Mouse (Mus musculus) midbrain, postnatal 0 days (tissue): Measurements from ENCODE around the gene Caly. TPM values are rescaled to one million over a fixed set of nuclear protein-coding genes. Genes with fewer than 3 reads are reported as not detected.

Experiments used
- ATAC-seq: fragments of 200-750 bp; cut with Nextera tagmentation; 2 replicates; pipeline ENCODE4 v1.8.0; 2017; ENCODE audit warnings: moderate number of reproducible peaks, mild to moderate bottlenecking, moderate TSS enrichment, moderate library complexity; ENCODE audit not compliant: low FRiP score
- DNase-seq: peaks from one replicate; pipeline ENCODE4 v3.0.0-alpha.2; 2015; ENCODE audit warnings: low spot score
- H3K27ac ChIP-seq: fragments of 300-500 bp; sonication (generic); 2 replicates; pipeline ENCODE4 v1.5.1; 2014; ENCODE audit warnings: low read depth, mild to moderate bottlenecking, low read length, mixed read lengths
- H3K27me3 ChIP-seq: fragments of 300-500 bp; sonication (generic); 2 replicates; pipeline ENCODE4 v1.6.1; 2014; ENCODE audit warnings: low read length, control low read depth, mixed read lengths; ENCODE audit not compliant: insufficient read depth
- H3K36me3 ChIP-seq: fragments of 300-500 bp; sonication (generic); 2 replicates; pipeline ENCODE4 v1.6.1; 2014; ENCODE audit warnings: low read length, control low read depth, mixed read lengths; ENCODE audit not compliant: insufficient read depth
- H3K4me1 ChIP-seq: fragments of 300-500 bp; sonication (generic); 2 replicates; pipeline ENCODE4 v1.6.1; 2014; ENCODE audit warnings: mild to moderate bottlenecking, control low read depth, antibody characterized with exemption, low read length, mixed read lengths; ENCODE audit not compliant: insufficient read depth
- H3K4me2 ChIP-seq: fragments of 300-500 bp; sonication (generic); 2 replicates; pipeline ENCODE4 v1.6.1; 2014; ENCODE audit warnings: low read depth, mild to moderate bottlenecking, low read length, mixed read lengths; ENCODE audit not compliant: poor library complexity, severe bottlenecking
- H3K4me3 ChIP-seq: fragments of 300-500 bp; sonication (generic); 2 replicates; pipeline ENCODE4 v1.5.1; 2014; ENCODE audit warnings: low read depth, mild to moderate bottlenecking, low read length, moderate library complexity
- H3K9ac ChIP-seq: fragments of 300-500 bp; sonication (generic); replicated peaks from 2 replicates; pipeline ENCODE4 v1.6.1; 2014; ENCODE audit warnings: mild to moderate bottlenecking, low read length, moderate library complexity, mixed read lengths; ENCODE audit not compliant: poor library complexity, severe bottlenecking
- H3K9me3 ChIP-seq: fragments of 300-500 bp; sonication (generic); 2 replicates; pipeline ENCODE4 v1.6.1; 2016; ENCODE audit warnings: low read length, control low read depth
- CTCF ChIP-seq: IDR thresholded peaks from 2 replicates; pipeline ENCODE4 v1.5.1; 2016; ENCODE audit warnings: antibody characterized with exemption, mild to moderate bottlenecking
- WGBS: fragments of 180-500 bp; shearing (Covaris S2); extraction: QIAGEN DNeasy Blood & Tissue Kit; methylation state at CpG from one replicate; pipeline ENCODE4 v1.1.7; 2014; 5-methylcytosine and 5-hydroxymethylcytosine counted together
- polyA plus RNA-seq: library from polyadenylated mRNA; unstranded; fragments of >200 nt; fragmentation: Nextera tagmentation; extraction: Ambion mirVana; gene quantifications from 2 replicates; pipeline ENCODE4 v1.2.1, GENCODE M21; 2015
- total RNA-seq: library from RNA; depleted of rRNA; stranded (reverse); fragments of >200 nt; gene quantifications from 2 replicates; pipeline ENCODE4 v1.2.3, GENCODE M21; 2014

Caly gene
- total and polyA plus RNA-seq, 2 experiments from 2014 or later: 435 to 595 TPM

DNA sequence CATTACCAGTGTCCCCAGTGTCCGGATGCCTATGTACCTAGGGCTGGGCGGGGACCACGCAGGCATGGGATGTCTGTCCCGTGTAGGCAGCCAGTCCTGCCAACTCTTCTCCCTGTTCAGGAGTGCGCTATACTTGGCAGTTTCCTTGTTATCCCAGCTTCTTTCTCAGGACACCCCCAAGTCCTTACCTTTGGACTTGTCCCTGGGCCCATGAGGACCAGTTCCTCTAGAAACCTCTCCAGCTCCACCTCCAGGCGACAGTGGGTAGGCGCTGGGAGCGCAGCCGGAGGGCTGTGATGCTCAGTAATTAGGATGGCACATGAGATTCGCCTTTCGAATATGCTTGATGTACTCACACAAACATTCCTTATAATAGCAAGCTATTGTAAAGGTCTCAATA lies 20.0 kb downstream of the Caly start:
- no peak overlapping the region for H3K27ac ChIP-seq
- H3K4me3 ChIP-seq: no peak overlapping the region
- ATAC-seq (no peak), DNase-seq (peak; percentile 39)
- no peak overlapping the region for H3K4me2 ChIP-seq
- peaks cover 26% of the 10 kb centered on the region for H3K27me3 ChIP-seq
- H3K9me3 ChIP-seq: no peaks in the 10 kb centered on the region
- peak; percentile 60 for TF ChIP-seq CTCF
- H3K36me3 ChIP-seq: no peaks in the 10 kb centered on the region
- WGBS: 18% methylated on average over 11 of the region's 11 CpGs
- peaks cover 5% of the 10 kb centered on the region for H3K4me1 ChIP-seq
- no peak overlapping the region for H3K9ac ChIP-seq

- Histone ChIP-seq H3K27me3 (peaks cover 26% of the 10 kb centered on the region), H3K36me3 (no peaks in the 10 kb centered on the region), H3K9me3 (no peaks in the 10 kb centered on the region), H3K4me3 (peak overlapping the region; percentile 34), H3K27ac (no peak overlapping the region), H3K9ac (no peak overlapping the region; the same call in 1 of the 2 replicates), H3K4me2 (peak overlapping the region; percentile 79), H3K4me1 (peaks cover 6% of the 10 kb centered on the region)
- DNase-seq (no peak), ATAC-seq (no peak)
- WGBS: 8% methylated on average over 6 of the region's 6 CpGs
- no peak for TF ChIP-seq CTCF
These were observed 20.6 kb downstream of the Caly start for GRCm38 (mm10) chr7:140061832-140062130.

DNA sequence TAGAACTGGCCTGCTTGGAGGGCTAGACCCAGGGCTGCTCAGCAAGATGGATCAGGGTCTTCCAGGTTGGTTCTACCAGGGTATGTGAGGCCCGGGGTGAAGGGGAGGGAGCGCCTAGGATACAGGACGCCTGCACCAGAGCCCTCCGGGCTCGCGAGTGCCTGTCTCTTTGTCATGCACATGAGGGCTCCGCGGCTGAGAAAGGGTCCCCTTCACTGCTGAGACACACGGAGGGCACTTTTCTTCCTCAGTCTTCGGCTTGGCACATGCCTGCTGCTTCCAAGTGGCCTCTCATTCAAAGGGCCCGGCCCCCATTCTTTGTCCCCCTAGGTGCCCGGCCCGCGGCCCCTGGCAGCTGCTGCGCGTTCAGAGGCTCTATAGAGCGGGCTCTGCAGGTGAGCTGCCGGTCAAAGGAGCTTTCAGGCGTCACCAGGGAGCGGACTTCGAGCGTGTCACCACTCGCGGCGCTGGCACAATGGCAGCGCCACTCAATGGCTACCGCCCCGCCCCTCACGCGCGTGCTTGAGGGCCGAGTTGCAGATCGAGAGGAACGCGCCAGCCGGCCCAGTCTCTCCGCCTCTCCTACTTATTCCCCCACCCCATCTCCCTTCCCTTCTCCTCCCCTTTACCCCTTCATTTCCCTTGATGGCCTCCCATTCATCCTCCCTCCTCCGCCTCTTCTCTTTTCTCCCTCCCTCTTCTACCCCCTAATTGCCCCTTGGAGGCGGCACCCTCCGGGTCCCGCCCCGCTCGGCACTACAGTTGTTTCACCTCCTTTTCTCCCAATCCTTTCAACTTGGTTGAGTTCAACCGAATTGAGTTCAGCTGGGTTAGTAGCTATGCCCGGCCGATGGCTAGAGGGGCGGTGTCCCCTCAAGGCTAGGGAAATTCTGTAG lies 21.2 kb downstream of the Caly start:
- Histone ChIP-seq H3K36me3 (no peaks in the 10 kb centered on the region), H3K4me1 (peaks cover 6% of the 10 kb centered on the region), H3K9me3 (no peaks in the 10 kb centered on the region), H3K27ac (no peak overlapping the region), H3K27me3 (peaks cover 26% of the 10 kb centered on the region), H3K4me2 (peak overlapping the region; percentile 79), H3K4me3 (peak overlapping the region; percentile 34), H3K9ac (peak overlapping the region; percentile 61)
- ATAC-seq: peak; percentile 20; the same call in 1 of the 2 replicates
- 1% methylated on average over 46 of the region's 47 CpGs for WGBS
- no peak for TF ChIP-seq CTCF
- peak; percentile 82 for DNase-seq

DNA sequence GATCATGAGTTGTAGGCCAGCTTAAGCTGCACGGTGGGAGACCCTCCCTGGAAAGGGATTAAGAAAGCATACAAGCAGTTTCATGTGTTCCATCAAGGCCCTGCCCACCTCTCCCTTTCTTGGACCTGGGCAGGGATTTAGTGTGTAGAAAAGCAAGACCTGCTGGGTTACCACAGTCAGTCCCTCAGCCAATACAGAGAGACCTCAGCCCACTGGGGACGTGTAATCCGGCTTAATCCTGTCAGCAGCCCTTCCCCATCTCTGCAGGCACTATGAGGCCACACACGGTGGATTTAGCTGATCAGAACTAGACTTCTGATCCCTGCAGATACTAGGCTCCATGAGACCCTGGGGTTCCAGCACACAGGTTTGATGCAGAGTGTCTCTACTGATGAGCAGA lies 22.7 kb downstream of the Caly start:
- WGBS: 24% methylated on average over 4 of the region's 4 CpGs
- no peak overlapping the region for H3K4me2 ChIP-seq
- no peak overlapping the region for H3K9ac ChIP-seq
- H3K4me3 ChIP-seq: no peak overlapping the region
- no peak for ATAC-seq
- H3K27ac ChIP-seq: no peak overlapping the region
- H3K9me3 ChIP-seq: no peaks in the 10 kb centered on the region
- peaks cover 28% of the 10 kb centered on the region for H3K27me3 ChIP-seq
- no peaks in the 10 kb centered on the region for H3K36me3 ChIP-seq
- DNase-seq: peak; percentile 24
- H3K4me1 ChIP-seq: peaks cover 6% of the 10 kb centered on the region
- TF ChIP-seq CTCF: no peak

DNA sequence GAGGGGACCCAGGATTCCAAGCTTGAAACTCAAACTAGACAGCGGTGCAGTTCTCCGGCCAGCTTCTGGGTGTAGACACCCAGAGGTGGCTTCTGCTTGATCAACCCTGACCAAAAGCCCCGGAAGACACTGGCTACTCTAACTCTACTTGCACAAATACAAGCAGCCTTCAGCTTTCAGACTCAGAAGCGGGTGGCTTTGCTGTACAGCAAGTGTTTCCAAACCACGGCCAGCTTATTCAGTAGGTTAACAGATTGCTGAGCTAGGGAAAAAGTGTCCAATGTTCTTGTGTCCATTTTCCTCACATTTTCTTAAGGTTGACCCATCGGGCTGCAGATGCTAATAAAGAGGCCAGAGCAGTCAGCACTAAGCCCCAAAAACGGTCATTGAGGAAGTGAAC lies 23.8 kb downstream of the Caly start:
- Histone ChIP-seq H3K9ac (peak overlapping the region; percentile 76), H3K4me1 (peaks cover 6% of the 10 kb centered on the region), H3K4me2 (peak overlapping the region; percentile 85), H3K27ac (peak overlapping the region; percentile 57; the same call in 1 of the 2 replicates), H3K9me3 (no peaks in the 10 kb centered on the region), H3K36me3 (no peaks in the 10 kb centered on the region), H3K4me3 (peak overlapping the region; percentile 49), H3K27me3 (peaks cover 23% of the 10 kb centered on the region)
- DNase-seq (no peak), ATAC-seq (no peak)
- WGBS: 10% methylated on average over 7 of the region's 7 CpGs
- TF ChIP-seq CTCF: no peak
